Mouse (Mus musculus): ENCODE measurements around the gene Lamc2. TPM values are rescaled to one million over a fixed set of nuclear protein-coding genes. Genes with fewer than 3 reads are reported as not detected.

Gene Lamc2
- polyA plus RNA-seq (2014; fragmentation: Illumina TruSeq; extraction: RNeasy Lipid Tissue Mini Kit (QIAGEN cat#74804); ENCODE audit: low read depth, low replicate concordance), result 8.3 TPM

DNA sequence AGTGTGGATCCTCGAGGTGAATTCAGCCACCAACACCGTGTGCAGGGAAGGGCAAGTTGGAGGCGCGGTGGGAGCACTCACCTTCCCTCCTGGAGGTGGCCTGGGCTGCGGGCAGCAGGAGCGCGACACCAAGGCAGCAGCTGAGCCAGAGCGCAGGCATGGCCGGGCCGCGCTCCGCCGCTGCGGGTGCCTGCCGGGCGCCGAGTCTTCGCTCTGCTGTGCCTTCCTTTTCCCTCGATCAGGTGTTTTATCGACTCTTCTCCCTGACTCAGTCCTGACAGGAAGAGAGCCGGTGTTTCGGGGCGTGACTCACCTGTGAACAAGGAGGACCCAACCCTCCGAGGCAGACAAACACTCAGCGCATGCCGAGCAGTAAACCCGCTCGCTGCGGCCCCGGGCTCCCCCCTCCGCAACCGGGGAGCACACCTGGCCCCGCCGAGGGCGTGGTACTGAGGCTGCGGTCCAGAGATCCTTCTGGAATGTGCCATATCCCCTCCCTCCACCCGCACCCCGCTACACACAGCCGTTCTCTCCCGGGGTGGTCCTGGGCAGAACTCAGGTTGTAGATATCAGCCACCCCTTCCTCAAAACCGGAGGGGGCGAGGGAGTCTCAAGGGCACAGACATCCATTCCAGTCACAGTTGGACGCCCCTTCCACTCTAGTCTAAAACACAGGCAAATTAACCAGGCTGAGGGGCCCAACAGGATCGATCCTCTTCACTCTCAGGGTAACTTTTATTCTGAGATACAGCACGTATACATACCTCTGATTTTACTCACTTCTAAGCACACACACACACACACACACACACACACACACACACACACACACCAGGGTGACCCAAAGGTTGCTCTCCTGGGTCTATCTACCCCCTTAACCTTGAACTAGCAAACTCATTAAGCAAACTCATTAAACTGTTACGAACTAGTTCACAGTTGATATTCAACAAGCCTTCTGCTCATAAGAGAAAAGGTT is at the start of gene Lamc2:
Gene Lamc2, minus strand, starts transcription at position 620 of the 976 bp plus-strand sequence.

Other genes with a start within 250 kb of the Lamc2 start
- gene Nmnat2, start 231.5 kb downstream of the Lamc2 start, polyA plus RNA-seq (2014; fragmentation: Illumina TruSeq; extraction: RNeasy Lipid Tissue Mini Kit (QIAGEN cat#74804); ENCODE audit: low read depth, low replicate concordance), result not detected
- 12.7 TPM for gene Lamc1, start 146.3 kb upstream of the Lamc2 start, polyA plus RNA-seq (2014; fragmentation: Illumina TruSeq; extraction: RNeasy Lipid Tissue Mini Kit (QIAGEN cat#74804); ENCODE audit: low read depth, low replicate concordance)
- not detected for gene Shcbp1l, start 238.7 kb upstream of the Lamc2 start, polyA plus RNA-seq (2014; fragmentation: Illumina TruSeq; extraction: RNeasy Lipid Tissue Mini Kit (QIAGEN cat#74804); ENCODE audit: low read depth, low replicate concordance)

Data from kidney, adult 10 weeks (tissue).